Mouse (Mus musculus) urinary bladder, adult 18-20 months (tissue): ENCODE data around the gene Nup43.
"Not testable (repeated sequence)": the region's sequence is repeated elsewhere in the genome, so short reads cannot be mapped to it uniquely, and the experiment has no call there.

ENCODE experiments used
- DNase-seq, 2 experiments: peaks; one replicate each; pipeline ENCODE4 v3.0.0; 2022; ENCODE audit warnings: low spot score in 2 of 2, mixed read lengths in 2 of 2

Nup43 gene

DNA sequence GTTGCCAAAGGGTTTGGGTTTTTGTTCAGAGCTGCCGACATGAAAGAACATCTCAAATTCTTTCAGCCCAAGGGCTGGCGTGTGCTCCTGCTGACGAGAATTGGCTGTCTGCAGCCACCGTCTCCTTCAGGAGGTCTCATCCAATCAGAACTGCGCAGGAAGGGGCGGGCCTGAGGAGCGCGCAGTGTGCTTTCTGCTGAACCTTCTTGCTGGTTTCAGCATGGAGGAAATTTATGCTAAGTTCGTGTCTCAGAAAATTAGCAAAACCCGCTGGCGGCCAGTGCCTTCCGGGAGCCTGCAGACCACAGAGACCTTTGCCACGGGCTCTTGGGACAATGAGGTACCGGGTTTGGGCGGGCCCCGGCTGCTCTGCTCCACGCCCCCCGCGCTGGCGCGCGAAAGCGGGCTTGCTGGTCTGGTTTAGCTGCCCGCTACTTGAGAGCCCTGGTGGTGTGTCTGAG, at the start of gene Nup43:
Gene Nup43, plus strand, starts transcription at position 162 of the 461 bp plus-strand sequence.
- peak; percentile 81 to 82 for DNase-seq

DNA sequence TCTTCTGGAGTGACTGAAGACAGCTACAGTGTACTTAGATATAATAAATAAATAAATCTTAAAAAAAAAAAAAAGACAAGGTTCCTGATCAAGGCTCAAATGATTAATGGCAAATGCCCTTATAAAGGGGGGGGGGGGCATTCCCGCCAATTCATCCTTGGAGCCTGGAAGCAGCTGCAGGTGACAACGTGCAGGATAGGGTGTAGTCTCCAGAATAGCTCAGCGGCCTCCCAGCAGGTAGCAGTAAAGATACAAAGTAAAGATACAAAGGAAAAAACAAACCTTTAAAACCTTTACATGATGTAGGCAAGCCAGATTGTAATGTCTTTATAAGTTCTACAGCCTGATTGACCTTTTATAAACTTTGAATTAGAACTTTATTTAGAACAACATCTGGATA, 49.7 kb upstream of the Nup43 start:
- DNase-seq, result not testable (repeated sequence)

DNA sequence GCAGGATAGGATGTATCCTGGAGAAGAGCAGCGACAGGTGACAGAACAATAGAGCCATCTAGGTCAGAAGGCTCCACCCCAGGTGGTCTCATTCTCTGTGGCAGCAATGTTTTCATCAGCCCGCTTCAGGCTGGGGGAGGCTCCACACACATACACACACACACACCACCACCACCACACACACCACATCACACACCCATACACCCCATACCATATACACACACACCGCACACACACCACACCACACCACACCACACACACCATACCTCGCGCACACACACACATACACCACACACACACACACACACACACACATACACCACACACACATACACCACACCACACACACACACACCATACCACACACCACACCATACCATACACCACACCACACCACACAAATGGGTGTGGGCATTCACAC, 47.5 kb upstream of the Nup43 start:
- no peak for DNase-seq

DNA sequence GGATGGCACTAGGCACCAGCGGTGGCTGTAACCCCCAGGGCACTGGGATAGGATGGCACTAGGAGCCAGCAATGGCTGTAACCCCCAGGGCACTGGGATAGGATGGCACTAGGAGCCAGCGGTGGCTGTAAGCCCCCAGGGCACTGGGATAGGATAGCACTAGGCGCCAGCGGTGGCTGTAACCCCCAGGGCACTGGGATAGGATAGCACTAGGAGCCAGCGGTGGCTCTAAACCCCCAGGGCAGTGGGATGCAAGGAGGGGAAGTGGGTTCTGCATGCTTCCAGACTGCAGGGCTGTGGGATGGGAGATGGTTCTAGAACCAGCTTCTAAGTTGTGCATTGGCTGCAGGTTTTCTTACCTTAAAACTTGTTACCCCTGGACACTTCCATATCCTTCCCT, 46.6 kb upstream of the Nup43 start:
- DNase-seq, result no peak

DNA sequence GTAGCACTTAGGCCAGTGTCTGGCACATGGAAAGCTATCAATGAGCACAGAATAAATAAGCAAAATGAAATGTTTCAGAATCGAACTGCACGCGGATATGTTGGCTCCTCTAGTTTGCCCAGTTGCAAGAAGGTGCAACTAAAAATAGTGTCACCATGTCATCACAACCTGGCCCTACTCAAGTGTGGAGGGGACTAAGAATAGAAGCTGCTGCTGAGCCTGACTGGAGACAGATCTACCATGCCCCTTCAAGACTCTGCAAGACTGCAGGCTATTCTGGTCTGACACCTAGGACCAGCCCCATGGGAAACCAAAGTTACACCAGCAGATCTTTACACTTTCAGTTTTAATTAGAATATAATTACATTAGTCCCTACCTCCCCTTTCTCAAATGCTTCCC, 44.9 kb upstream of the Nup43 start:
- no peak for DNase-seq

DNA sequence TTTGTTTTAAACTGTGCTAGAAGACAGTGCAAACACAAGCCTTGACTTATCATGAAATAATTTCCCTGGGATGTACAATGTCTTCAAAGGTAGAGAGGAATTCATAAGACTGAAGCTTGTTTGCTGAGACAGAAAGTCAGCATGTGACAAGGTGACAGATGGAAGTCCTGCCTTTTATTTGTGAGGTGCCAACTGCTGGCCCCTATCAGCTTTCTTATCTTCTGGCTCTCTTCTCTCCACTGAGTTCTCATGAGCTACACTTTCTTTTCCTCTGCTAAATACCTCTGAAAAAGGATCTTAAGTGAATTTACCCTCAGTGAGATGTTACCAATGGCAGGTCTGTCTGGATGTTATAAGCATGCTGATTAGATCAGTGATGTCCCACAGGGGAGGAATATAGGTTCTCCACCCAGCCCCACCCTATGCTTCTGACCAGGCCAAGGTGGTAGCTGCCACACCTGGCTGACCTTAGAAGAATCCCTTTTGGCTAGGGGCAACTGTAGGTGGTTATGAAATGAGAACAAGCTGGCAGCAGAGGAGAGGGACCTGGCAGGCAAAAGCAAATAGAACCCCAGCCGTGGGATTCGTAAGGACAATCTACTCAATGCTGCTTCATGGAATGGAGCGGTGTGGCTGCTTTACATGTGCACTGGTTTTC, 43.3 kb upstream of the Nup43 start:
- no peak for DNase-seq

DNA sequence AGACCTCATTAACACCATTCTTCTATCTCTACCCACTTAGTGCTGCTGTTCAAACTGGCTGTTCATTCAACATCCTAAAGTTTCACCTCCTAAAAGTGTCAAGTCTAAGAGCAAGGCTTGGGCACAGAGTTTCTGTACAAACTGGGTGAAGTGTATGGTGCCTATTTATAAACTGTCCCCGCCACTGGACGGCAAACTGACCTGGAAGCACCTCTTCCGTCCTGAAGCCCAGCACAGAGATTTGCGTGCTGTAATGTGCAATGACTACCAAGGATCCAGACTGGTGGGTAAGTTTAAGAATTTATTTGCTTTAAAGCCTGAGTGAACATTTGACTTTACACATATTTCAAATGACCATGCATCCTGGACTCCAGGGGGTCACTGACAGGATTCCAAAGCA, 38.2 kb upstream of the Nup43 start:
- DNase-seq, result no peak

DNA sequence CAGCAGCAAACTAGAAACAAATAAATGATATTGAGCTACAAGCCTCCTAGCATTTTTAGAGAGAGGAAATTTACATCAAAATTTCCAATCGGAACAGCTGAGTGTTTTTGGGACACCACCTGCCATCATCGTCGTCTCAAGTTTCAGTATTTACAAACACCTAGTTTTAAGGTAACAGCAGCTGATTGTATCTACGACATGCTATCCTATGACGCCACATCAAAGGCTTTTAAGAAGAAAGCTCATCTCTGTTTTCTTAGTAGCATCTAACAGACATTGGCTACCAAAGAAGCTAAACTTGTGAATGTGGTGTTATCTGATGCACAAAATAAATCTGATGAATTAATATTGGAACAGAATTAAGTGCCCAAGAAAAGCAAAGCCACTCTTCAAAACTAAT, 37.0 kb upstream of the Nup43 start:
- no peak for DNase-seq

DNA sequence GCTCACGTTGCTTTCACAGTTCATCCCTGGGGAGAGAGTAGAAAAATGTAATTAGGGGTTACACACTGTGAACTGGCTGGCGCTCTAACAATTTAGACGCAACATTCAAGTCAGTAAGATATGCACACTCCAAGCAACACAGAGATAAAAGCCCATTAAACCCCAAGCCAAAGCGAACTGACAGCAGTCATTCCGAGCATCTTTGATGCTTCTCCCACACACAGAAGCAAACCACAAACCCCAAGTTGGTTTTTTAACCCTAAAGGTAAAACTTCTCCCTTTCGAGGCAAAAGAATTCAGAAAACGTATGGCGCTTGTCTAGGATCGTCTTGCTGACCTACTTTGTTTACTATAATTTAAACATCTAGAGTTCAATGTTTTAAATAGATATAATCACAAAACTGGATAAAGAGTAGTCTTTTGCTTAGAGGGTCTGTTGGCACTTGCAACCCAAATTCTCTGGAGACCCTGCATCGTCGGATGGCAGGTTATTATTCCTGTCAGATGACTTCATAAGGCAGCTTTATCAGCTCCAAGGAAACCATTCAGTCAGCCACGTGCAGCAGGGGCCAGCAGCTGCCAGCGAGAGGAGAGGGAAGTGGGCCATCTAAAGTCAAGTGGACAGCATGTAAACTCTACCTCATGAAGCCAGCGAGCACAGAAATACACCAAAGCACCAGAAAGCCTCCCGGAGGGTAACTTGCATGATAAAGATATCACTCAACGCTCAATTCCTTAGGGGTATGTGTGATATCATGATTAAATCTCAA, 36.2 kb upstream of the Nup43 start:
- no peak for DNase-seq

DNA sequence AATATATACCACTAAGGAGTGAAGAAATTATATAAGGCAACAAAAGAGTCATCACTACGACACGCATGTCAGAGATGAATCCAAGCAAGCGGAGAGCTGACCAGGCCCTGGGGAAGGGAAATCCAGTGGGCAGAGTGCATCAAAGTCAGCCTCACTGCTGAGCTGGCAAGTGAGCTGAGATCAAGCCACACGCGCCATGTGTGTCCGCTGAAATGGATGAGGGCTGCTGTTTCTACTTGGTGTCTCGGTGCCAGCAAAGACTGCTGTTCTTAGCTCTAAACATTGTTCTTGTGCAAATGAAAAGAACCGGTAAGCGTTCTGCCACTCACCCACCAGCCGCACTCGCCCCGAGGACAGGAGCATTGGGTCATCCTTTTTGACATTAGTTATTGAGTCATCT, 26.9 kb upstream of the Nup43 start:
- DNase-seq, result no peak

DNA sequence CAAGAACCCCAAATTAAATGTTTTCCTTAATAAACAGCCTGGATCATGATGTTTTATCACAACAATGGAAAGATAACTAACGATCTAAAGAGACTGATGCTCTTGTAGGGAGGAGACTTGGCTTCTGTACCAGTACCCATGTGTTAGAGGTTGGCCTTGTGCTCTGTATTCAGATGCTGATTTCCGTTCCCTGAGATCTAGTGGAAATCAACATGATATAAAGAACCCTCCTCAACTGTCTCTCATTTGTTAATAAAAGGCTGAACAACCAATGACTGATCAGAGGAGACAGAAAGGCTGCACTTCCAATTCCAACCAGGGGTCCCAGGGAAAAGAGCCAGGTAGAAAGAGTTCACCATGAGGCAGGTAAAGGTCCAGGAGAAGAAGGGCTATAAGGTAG, 21.4 kb upstream of the Nup43 start:
- no peak for DNase-seq

DNA sequence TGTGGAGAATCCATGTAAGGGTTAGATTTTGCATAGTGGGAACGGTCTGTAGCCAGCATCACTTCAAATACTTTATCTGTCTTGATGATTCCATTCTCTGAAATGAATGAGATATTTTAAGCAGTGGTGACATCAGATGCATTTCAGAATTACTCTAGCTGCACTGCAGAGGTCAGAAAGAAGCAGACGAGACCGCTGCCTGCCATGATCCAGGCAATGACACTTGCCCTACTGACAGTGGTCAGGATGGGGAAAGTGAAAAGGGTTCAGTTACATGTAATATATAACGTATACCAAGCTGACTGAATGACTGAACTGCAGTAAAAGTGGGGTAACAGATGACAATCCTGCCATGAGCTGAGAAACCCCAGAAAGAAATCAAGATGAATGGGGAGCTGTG, 18.2 kb upstream of the Nup43 start:
- DNase-seq, result no peak

DNA sequence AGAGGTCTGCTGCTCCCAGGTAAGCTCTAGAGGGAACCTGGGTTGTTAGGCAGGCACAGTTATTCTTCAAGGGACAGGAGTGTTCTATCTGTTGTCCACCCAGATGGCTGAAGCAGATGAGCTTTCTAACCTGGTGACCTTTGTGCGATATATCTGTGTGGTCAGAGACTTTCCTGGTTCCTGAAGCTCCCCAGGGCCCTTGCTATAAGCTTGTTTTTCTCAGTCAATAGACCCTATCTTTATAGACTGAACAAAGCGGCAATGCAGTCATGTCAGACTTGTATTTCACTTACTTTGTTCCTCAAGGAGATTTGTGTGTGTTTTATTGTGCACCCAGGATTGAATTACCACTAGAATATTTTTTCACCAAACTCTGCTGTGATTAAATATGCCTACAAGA, 16.2 kb upstream of the Nup43 start:
- DNase-seq, result no peak

DNA sequence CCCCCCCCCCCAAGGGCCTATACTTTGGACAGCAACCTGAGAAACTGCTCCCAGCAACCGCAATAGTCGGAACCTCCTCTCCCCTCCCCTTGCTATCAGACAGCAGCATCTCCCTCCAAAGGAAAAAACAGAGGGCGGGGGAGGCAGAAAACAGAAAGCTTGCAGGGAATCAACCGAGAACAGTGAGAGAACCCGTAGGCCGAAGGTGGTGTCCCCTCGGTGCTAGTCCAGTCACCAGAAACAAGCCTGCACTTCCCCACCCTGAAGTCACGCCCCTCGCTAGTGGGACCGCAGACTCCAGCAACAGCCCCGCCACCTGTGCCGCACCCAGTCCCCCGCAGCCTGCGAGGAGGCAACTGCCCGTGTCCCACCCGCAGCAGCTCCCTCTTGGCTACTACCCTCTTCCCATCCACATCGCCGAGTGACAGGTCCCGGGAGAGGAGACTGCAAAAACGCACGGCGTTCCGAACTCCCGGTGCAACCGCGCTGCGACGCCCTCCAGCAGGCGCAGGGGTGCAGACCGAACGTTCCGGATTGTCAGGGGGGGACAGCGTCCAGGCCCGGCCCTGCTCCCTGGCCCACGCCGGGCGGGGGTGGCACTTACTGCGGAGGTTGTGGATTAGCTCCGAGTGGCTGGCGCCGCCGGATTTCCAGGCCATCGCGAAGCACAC, 4.7 kb upstream of the Nup43 start:
- DNase-seq, result no peak

DNA sequence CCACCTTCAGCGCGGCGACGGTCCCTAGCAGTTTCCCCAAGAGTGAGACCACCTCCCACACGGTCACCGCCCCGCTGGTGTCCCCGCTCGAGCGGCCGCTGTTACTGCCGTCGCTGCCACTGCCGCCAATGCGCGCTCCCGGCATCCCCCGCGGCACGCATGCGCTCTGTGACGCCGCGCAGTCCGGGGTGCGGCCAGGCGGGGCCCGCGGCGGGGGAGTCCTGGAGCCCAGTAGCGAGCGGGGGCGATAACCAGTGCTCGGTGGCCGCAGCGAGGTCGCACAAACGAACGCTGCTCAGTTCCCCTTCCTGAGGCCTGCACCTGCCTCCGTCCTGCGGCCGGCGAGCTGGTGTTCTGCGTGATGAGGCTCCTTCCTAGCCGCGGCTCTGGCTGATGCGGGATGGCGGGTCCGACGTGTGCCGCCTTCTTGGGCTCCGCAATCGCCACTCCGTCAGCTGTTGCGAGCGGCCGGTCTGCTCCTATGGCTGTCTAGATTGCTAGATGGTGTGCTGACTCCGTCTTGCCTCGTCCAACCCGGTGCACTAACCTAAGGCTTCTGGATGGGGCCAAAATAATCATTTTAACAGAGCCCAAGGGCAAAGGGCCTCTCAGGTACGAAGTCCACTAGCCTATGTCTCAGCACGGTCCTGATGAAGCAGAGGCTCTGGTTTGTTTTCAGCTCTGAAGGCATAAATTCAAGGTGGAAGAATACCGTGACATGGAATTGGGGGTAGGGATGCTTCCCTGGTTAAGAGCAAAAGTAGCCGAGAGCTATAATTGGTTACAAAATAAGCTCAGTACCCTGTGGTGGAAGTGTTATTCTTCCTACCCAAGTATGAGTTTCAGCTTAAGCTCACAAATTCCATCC, 3.9 kb upstream of the Nup43 start:
- peak; percentile 89 to 91 for DNase-seq

DNA sequence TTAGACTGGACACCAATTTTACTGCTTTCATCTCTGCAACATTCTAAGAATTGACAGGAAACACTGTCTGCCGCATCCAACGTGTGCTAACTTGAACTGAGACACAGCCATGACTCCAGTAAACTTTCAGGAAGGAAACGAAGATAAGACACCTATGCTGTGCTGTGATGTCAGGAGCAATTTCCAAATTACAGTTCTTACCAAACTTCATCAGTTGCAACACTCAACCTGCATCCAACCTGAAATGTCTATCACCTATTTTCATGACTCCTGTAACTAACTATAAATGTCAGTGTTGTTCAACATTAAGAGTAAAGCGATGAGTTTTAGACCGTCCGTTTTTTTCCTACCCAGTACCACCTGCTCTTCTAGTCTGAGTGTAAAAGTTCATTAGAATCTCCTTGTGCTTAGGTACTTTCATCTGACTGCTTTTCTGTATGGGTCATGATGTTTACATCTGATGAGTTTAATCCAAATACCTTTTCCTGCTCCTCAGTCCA, 3.2 kb upstream of the Nup43 start:
- no peak for DNase-seq

DNA sequence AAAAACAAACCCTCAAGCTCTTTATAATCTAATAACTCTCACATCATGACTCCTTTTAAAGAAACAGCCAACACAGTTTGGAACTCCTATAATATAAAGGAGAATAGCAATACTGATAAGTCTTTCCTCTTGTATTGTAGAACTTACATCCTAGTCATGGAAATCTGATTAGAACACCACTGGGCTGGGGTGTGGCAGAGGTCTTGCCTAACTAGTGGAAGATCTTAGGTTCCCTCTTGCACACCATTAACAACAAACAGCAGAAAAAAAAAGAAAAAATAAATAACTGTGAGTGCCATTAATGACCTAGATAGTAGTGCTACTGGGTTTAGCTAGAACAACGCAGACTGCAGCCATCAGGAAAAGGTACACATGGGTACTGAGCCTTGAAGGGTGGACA, 2.4 kb upstream of the Nup43 start:
- no peak for DNase-seq

DNA sequence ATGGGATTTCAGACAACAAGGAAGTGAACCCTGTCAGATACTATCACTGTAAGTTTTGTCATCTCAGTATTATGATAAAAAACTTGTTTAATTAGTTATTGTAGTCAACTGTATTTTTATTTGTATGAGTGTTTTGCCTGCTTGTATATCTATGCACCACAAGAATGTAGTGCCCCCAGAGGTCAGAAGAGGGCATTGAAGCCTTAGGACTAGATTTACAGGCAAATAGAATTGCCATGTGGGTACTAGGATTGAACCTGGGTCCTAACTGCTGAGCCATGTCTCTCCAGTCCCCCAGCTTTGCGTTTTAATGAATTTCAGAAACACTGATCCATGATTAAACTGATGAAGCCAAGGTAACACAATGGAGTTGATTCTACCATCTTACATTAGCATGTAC, 6.4 kb downstream of the Nup43 start:
- DNase-seq, result no peak

DNA sequence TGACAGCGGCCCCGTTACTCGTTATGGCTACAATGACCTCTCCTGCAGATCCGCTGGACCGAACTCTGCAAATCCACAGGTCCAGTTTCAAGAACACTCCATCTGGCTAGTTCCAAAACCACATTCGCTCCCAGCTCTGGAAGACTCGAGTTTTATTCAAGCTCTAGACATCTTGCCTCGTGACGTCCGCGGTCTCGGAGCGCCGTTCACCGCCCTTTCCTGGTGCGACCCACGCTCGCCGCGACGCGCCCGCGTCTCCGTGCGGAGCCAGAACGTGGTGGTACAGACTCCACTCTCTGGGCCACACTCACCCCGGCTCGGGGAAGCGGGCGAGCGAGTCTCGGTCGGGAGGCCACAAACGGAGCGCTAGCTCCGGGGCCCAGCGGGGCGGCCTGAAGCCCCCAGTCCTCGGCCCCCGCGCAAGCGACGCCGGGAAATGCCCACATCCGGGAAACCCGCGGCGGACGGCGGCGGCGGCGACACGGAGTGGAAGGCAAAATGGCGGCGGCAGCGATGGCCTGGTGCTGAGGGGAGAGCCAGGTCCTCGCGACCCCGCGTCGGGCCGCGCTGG, 13.5 kb downstream of the Nup43 start, which contains the start of the genes Pcmt1 and Lats1:
Gene Pcmt1, minus strand, starts transcription at position 406 of the 571 bp plus-strand sequence.
Gene Lats1, plus strand, starts transcription at position 484 of the 571 bp plus-strand sequence.
- peak; percentile 82 to 87 for DNase-seq

DNA sequence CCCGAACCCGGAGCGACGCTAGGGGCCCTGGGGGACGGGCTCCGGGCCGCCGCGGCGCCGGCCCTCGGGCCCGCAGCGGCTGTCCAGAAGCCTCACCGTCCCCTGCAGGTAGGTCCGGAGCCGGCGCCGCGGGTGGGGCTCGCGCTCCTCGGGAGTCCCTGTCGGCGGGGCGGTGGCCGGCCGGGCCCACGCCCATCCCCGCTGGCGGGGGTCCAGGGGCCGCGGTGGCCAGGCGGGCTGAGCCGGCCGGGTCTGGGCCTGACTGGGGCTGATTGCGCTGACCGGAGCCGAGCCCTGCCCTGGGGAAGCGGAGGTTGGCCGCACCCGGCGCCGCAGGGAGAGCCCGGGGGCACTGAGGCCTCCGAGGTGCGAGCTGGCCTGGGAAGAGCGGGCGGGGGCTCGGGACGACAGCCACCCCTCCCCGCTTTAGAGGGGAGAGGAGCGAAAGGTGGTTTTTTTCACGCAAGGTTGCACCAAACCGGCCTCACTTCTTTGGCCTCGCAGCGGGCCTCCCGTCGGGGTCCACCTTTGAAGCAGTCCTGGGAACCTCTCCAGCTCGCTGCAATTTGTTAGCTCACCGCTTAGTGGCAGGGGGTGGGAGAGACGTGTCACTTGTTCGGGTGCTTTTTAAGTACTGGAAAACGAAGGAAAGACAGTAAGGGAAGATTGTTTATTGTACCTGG, 14.2 kb downstream of the Nup43 start:
- DNase-seq, result peak; percentile 66 to 73

DNA sequence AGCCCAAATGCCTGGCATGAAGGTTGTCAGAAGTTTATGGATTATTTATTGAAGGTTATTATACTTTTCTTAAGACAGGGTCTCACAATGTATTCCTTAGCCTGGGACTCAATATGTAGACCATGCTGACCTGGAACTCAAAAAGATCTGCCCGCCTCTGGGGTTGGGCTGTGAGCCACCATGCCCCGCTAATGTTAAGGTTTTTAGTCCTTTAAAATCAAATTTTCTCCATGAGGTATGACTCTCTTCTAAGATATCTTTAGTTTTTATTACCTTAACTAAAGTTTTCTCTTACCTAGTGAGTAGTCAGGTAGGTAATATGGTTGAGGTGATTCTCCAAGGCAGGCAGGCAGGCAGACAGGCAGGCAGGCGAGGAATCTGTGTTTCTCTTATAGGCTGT, 14.9 kb downstream of the Nup43 start:
- DNase-seq, result no peak
